Mouse (Mus musculus) midbrain, embryonic 15.5 days (tissue): Measurements from ENCODE around the gene Nup153. TPM values are rescaled to one million over a fixed set of nuclear protein-coding genes. Genes with fewer than 3 reads are reported as not detected.

ENCODE experiments used
- ATAC-seq: fragments of 200-750 bp; cut with Nextera tagmentation; replicated peaks from 2 replicates; pipeline ENCODE4 v1.8.0; 2017; ENCODE audit warnings: moderate TSS enrichment
- H3K27ac ChIP-seq: fragments of 300-500 bp; sonication (generic); 2 replicates; pipeline ENCODE4 v1.5.1; 2015; ENCODE audit warnings: mild to moderate bottlenecking, inconsistent platforms
- H3K27me3 ChIP-seq: fragments of 300-500 bp; sonication (generic); replicated peaks from 2 replicates; pipeline ENCODE4 v1.6.1; 2015; ENCODE audit warnings: inconsistent platforms
- H3K36me3 ChIP-seq: fragments of 300-500 bp; sonication (generic); replicated peaks from 2 replicates; pipeline ENCODE4 v1.6.1; 2015; ENCODE audit warnings: inconsistent platforms
- H3K4me1 ChIP-seq: fragments of 300-500 bp; sonication (generic); 2 replicates; pipeline ENCODE4 v1.6.1; 2015; ENCODE audit warnings: inconsistent platforms
- H3K4me2 ChIP-seq: fragments of 300-500 bp; sonication (generic); 2 replicates; pipeline ENCODE4 v1.6.1; 2015; ENCODE audit warnings: inconsistent platforms, mild to moderate bottlenecking, moderate library complexity
- H3K4me3 ChIP-seq: fragments of 300-500 bp; sonication (generic); 2 replicates; pipeline ENCODE4 v1.5.1; 2015; ENCODE audit warnings: mild to moderate bottlenecking, inconsistent platforms
- H3K9ac ChIP-seq: fragments of 300-500 bp; sonication (generic); 2 replicates; pipeline ENCODE4 v1.6.1; 2015; ENCODE audit warnings: mild to moderate bottlenecking, inconsistent platforms
- H3K9me3 ChIP-seq: fragments of 300-500 bp; sonication (generic); 2 replicates; pipeline ENCODE4 v1.6.1; 2016; ENCODE audit warnings: inconsistent platforms
- WGBS: fragments of 180-500 bp; shearing (Covaris S2); methylation state at CpG from one replicate; pipeline ENCODE4 v1.1.7; 2015; ENCODE audit warnings: mixed read lengths; 5-methylcytosine and 5-hydroxymethylcytosine counted together
- polyA plus RNA-seq: library from polyadenylated mRNA; unstranded; fragments of >200 nt; fragmentation: Nextera tagmentation; extraction: Ambion mirVana; gene quantifications from 2 replicates; pipeline ENCODE4 v1.2.1, GENCODE M21; 2015

Nup153 gene
- polyA plus RNA-seq, 1 experiment from 2014 or later, result 18.5 TPM

GRCm38 (mm10) chr13:46654566-46654965 is 73.2 kb downstream of the Nup153 start:
- no peak overlapping the region for H3K9ac ChIP-seq
- no peaks in the 10 kb centered on the region for H3K27me3 ChIP-seq
- no peak overlapping the region for H3K4me2 ChIP-seq
- H3K27ac ChIP-seq, result no peak overlapping the region
- H3K4me3 ChIP-seq, result no peak overlapping the region
- WGBS, result 82% methylated on average over 5 of the region's 5 CpGs
- no peak for ATAC-seq
- no peaks in the 10 kb centered on the region for H3K4me1 ChIP-seq
- no peaks in the 10 kb centered on the region for H3K9me3 ChIP-seq
- no peaks in the 10 kb centered on the region for H3K36me3 ChIP-seq

GRCm38 (mm10) chr13:46653671-46654070 is 74.1 kb downstream of the Nup153 start:
- 72% methylated on average over 4 of the region's 4 CpGs for WGBS
- no peak overlapping the region for H3K4me2 ChIP-seq
- ATAC-seq, result no peak
- H3K27me3 ChIP-seq, result no peaks in the 10 kb centered on the region
- H3K27ac ChIP-seq, result no peak overlapping the region
- no peak overlapping the region for H3K4me3 ChIP-seq
- no peaks in the 10 kb centered on the region for H3K36me3 ChIP-seq
- no peaks in the 10 kb centered on the region for H3K4me1 ChIP-seq
- no peaks in the 10 kb centered on the region for H3K9me3 ChIP-seq
- no peak overlapping the region for H3K9ac ChIP-seq

- H3K4me2 ChIP-seq, result no peak overlapping the region
- H3K27me3 ChIP-seq, result no peaks in the 10 kb centered on the region
- ATAC-seq, result no peak
- WGBS, result 88% methylated on average over 7 of the region's 7 CpGs
- no peaks in the 10 kb centered on the region for H3K9me3 ChIP-seq
- no peak overlapping the region for H3K4me3 ChIP-seq
- H3K9ac ChIP-seq, result no peak overlapping the region
- H3K36me3 ChIP-seq, result no peaks in the 10 kb centered on the region
- no peaks in the 10 kb centered on the region for H3K4me1 ChIP-seq
- H3K27ac ChIP-seq, result no peak overlapping the region
These were observed 75.1 kb downstream of the Nup153 start for GRCm38 (mm10) chr13:46652671-46653070.

GRCm38 (mm10) chr13:46651853-46652252 is 75.9 kb downstream of the Nup153 start:
- ATAC-seq, result no peak
- Histone ChIP-seq H3K27ac (no peak overlapping the region), H3K9me3 (no peaks in the 10 kb centered on the region), H3K36me3 (no peaks in the 10 kb centered on the region), H3K9ac (no peak overlapping the region), H3K4me3 (no peak overlapping the region), H3K4me1 (no peaks in the 10 kb centered on the region), H3K27me3 (no peaks in the 10 kb centered on the region), H3K4me2 (no peak overlapping the region)
- 91% methylated on average over 7 of the region's 7 CpGs for WGBS

DNA sequence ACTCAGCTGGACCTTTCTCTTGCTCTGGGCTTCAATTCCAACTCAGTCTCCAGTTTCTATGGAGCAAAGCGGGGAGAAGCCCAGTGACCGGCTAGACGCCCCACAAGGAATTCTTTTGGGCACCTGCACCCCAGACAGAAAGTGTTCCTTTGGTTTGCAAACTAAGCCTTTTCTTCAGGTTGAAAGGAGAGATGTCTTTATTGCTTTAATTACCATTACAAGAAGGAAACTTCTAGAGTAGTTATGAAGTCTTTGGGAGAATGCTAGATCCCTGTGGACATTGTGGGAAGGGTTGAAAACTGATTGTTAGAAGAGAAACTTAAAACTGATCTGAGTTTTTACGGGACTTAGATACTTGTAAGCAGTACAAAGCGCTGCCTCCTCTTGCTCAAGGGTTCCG is 82.3 kb downstream of the Nup153 start:
- no peak overlapping the region for H3K9ac ChIP-seq
- H3K9me3 ChIP-seq, result no peaks in the 10 kb centered on the region
- no peak overlapping the region for H3K4me2 ChIP-seq
- H3K4me1 ChIP-seq, result no peaks in the 10 kb centered on the region
- 76% methylated on average over 6 of the region's 6 CpGs for WGBS
- no peak overlapping the region for H3K27ac ChIP-seq
- H3K4me3 ChIP-seq, result no peak overlapping the region
- no peak for ATAC-seq
- H3K27me3 ChIP-seq, result no peaks in the 10 kb centered on the region
- H3K36me3 ChIP-seq, result no peaks in the 10 kb centered on the region

DNA sequence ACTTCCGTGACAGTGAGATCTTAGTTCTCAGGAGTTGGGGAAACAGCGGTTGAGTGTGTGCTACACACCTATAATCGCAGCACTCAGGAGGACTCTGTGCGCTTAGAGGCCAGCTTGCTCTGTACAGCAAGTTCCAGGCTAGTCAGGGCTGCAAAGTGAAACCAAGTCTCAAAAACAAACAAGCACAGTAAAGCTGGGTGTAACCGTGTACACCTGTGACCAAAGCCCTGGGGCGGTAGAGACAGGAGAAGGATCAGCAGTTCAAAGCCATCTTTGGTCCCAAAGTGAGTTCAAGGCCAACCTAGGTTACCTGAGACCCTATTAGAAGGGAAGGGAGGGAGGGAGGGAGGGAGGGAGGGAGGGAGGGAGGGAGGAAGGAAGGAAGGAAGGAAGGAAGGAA is 83.6 kb downstream of the Nup153 start:
- ATAC-seq, result no peak
- Histone ChIP-seq H3K9me3 (no peaks in the 10 kb centered on the region), H3K36me3 (no peaks in the 10 kb centered on the region), H3K27me3 (no peaks in the 10 kb centered on the region), H3K4me3 (no peak overlapping the region), H3K27ac (no peak overlapping the region), H3K4me1 (no peaks in the 10 kb centered on the region), H3K4me2 (no peak overlapping the region), H3K9ac (no peak overlapping the region)
- 90% methylated on average over 6 of the region's 6 CpGs for WGBS

DNA sequence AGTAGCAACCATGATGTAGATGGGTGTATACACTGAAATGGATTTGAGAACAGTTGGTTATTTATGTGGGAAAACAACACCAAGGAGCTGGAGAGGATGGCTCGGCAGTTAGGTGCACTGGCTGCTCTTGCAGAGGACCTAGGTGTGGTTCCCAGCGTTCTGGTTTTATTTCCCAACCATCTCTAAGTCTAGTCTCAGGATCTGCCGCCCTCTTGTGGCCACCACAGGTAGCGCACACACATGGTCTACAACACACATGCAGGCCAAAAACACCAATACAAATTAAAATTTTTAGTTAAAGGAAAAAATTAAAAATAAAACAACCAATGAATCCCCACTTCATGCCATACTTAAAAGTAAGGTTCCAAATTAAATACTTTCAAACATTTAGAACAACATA is 85.4 kb downstream of the Nup153 start:
- no peak for ATAC-seq
- no peaks in the 10 kb centered on the region for H3K27me3 ChIP-seq
- no peak overlapping the region for H3K27ac ChIP-seq
- WGBS, result 88% methylated on average over 4 of the region's 4 CpGs
- no peak overlapping the region for H3K4me2 ChIP-seq
- no peaks in the 10 kb centered on the region for H3K36me3 ChIP-seq
- H3K4me1 ChIP-seq, result no peaks in the 10 kb centered on the region
- no peak overlapping the region for H3K9ac ChIP-seq
- no peak overlapping the region for H3K4me3 ChIP-seq
- H3K9me3 ChIP-seq, result no peaks in the 10 kb centered on the region

- Histone ChIP-seq H3K9me3 (no peaks in the 10 kb centered on the region), H3K27me3 (no peaks in the 10 kb centered on the region), H3K4me1 (no peaks in the 10 kb centered on the region), H3K36me3 (no peaks in the 10 kb centered on the region), H3K4me2 (no peak overlapping the region), H3K4me3 (no peak overlapping the region), H3K27ac (no peak overlapping the region), H3K9ac (no peak overlapping the region)
- WGBS, result 76% methylated on average over 10 of the region's 10 CpGs
- ATAC-seq, result no peak
These were observed 86.9 kb downstream of the Nup153 start for GRCm38 (mm10) chr13:46640608-46641468.

GRCm38 (mm10) chr13:46634133-46634488 is 93.6 kb downstream of the Nup153 start:
- WGBS, result 11% methylated on average over 6 of the region's 6 CpGs
- Histone ChIP-seq H3K4me2 (peak overlapping the region; percentile 44), H3K36me3 (no peaks in the 10 kb centered on the region), H3K27ac (peak overlapping the region; percentile 86), H3K9me3 (no peaks in the 10 kb centered on the region), H3K4me1 (peaks cover 23% of the 10 kb centered on the region), H3K4me3 (peak overlapping the region; percentile 11; the same call in 1 of the 2 replicates), H3K27me3 (no peaks in the 10 kb centered on the region), H3K9ac (peak overlapping the region; percentile 21; the same call in 1 of the 2 replicates)
- ATAC-seq, result peak; percentile 84

GRCm38 (mm10) chr13:46633320-46634132 is 94.2 kb downstream of the Nup153 start:
- peak overlapping the region; percentile 44 for H3K4me2 ChIP-seq
- peak overlapping the region; percentile 21; the same call in 1 of the 2 replicates for H3K9ac ChIP-seq
- ATAC-seq, result peak; percentile 83
- no peaks in the 10 kb centered on the region for H3K36me3 ChIP-seq
- H3K4me1 ChIP-seq, result peaks cover 23% of the 10 kb centered on the region
- peak overlapping the region; percentile 11; the same call in 1 of the 2 replicates for H3K4me3 ChIP-seq
- no peaks in the 10 kb centered on the region for H3K9me3 ChIP-seq
- H3K27ac ChIP-seq, result peak overlapping the region; percentile 86
- WGBS, result 9% methylated on average over 18 of the region's 18 CpGs
- no peaks in the 10 kb centered on the region for H3K27me3 ChIP-seq

GRCm38 (mm10) chr13:46632796-46633195 is 94.9 kb downstream of the Nup153 start:
- peaks cover 27% of the 10 kb centered on the region for H3K4me1 ChIP-seq
- WGBS, result 59% methylated on average over 4 of the region's 4 CpGs
- H3K9me3 ChIP-seq, result no peaks in the 10 kb centered on the region
- no peak overlapping the region for H3K9ac ChIP-seq
- H3K27ac ChIP-seq, result peak overlapping the region; percentile 86
- no peak for ATAC-seq
- H3K36me3 ChIP-seq, result no peaks in the 10 kb centered on the region
- no peak overlapping the region for H3K4me3 ChIP-seq
- H3K4me2 ChIP-seq, result no peak overlapping the region
- H3K27me3 ChIP-seq, result no peaks in the 10 kb centered on the region
